In genomic region chr13:54893651-54894050, GRCm38 (mm10) we compare ENCODE assay signal across 14 mouse cellular contexts.
"Had no signal": no experiment of that assay in that cellular context is flagged by ENCODE, and none has a peak within 500 bp of the region (broad histone marks: within the 10 kb centered on the region; RNA-seq: fewer than 3 reads in every experiment).

No protein-coding gene starts in this region.

- DNase-seq: gastrocnemius, adult 2 months; gastrocnemius, postnatal 10 days; gastrocnemius, postnatal 25 days; heart, adult 2 months; heart, postnatal 14 days; heart, postnatal 36 days; kidney, adult 11 months; kidney, adult 2 months; kidney, adult 9 months; kidney, postnatal 14 days; kidney, postnatal 36 days; layer of hippocampus, adult 9-11 months; layer of hippocampus, postnatal 36 days; left cerebral cortex, postnatal 4 days had no signal
